ENCODE assay signal across 8 mouse cellular contexts in the genomic region with DNA sequence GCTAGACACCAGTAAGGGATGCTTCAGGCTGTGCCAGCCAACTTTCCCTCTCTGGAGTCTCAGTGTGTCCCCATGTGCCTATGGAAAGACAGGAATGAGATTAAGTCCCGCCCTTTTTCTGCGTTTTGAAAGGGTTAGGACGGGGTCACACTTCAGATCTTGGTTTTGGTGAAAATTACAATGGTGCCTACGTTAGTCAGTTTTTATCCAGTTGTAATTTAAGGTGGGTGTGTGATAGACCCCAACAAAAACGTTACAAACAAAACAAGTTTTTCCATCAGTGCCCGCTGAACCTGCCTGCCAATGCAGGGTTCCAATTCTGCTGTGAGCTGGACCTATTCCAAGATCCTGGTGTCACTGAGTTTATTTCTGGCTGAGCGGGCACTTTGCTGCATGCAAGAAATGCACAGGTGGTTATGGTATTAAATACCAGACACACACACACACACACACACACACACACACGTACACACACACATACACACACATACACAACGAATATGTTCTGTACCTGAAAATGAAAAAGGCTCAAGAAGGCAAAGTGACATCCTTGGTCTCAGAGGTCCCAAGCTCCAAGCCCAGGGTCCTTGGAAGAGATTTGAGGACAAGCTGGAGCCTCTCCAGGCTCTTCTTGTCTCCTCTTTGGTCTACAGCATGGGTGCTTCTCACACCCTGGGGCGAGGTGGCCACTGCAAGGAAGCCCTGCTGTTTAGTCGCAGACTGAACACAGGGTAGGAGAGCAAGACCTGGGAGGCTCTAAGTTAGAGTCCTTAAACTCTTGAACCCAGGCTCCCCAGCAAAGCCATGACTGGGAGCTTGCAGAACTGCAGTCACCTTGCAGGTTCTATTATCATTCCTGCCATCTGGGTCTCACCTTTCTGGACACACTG. TPM values are rescaled to one million over a fixed set of nuclear protein-coding genes. Genes with fewer than 3 reads are reported as not detected.
DNase-seq lines count a peak whose midpoint lies in the region; ATAC-seq and TF ChIP-seq lines count a peak whose summit lies in the region.

No protein-coding gene starts in this region.

- peak overlapping the region; percentile 99 for H3K9ac ChIP-seq in heart, embryonic 13.5 days
- H3K9ac ChIP-seq in limb, embryonic 12.5 days (replicated peaks): peak overlapping the region; percentile 98
- peak overlapping the region; percentile 95 for H3K9ac ChIP-seq in neural tube, embryonic 14.5 days (replicated peaks; ENCODE audit: low read depth, low read length)

- no peak for ATAC-seq in heart, embryonic 13.5 days (ENCODE audit: extremely low read depth, insufficient number of reproducible peaks, low FRiP score, low TSS enrichment)
- ATAC-seq in limb, embryonic 12.5 days (ENCODE audit: insufficient number of reproducible peaks, insufficient read depth, low FRiP score, low TSS enrichment, low read depth): no peak
- ATAC-seq in neural tube, embryonic 14.5 days (ENCODE audit: low read depth): no peak
- ATAC-seq in inflammation-experienced regulatory T-cells, adult 6 months: no peak

- WGBS in kidney, adult 2 months: 21% methylated on average over 11 of the region's 11 CpGs
- 4% methylated on average over 11 of the region's 11 CpGs for WGBS in cerebellum, adult 2 months
- 25% methylated on average over 11 of the region's 11 CpGs for whole genome bisulfite sequencing in heart, embryonic 13.5 days
- WGBS in limb, embryonic 12.5 days: 34% methylated on average over 11 of the region's 11 CpGs
- 34% methylated on average over 11 of the region's 11 CpGs for WGBS in neural tube, embryonic 14.5 days

- peak overlapping the region; percentile 86 for H3K4me2 ChIP-seq in heart, embryonic 13.5 days
- peak overlapping the region; percentile 69 for H3K4me2 ChIP-seq in limb, embryonic 12.5 days
- peak overlapping the region; percentile 99 for H3K4me2 ChIP-seq in neural tube, embryonic 14.5 days (ENCODE audit: low read depth, low read length)

- H3K4me3 ChIP-seq in kidney, adult 2 months (ENCODE audit: insufficient read depth, low read depth, low read length): peak overlapping the region; percentile 63
- H3K4me3 ChIP-seq in cerebellum, adult 2 months (replicated peaks; ENCODE audit: insufficient read depth, low read depth, low read length): peak overlapping the region; percentile 93
- peak overlapping the region; percentile 99 for H3K4me3 ChIP-seq in heart, embryonic 13.5 days
- peak overlapping the region; percentile 99 for H3K4me3 ChIP-seq in limb, embryonic 12.5 days (replicated peaks)
- peak overlapping the region; percentile 98 for H3K4me3 ChIP-seq in neural tube, embryonic 14.5 days (ENCODE audit: low read depth, low read length)

- TF ChIP-seq POLR2A in kidney, adult 2 months (IDR thresholded peaks at IDR 0.05; ENCODE audit: low read depth, low read length): no peak
- no peak for TF ChIP-seq POLR2A in cerebellum, adult 2 months (IDR thresholded peaks at IDR 0.05; ENCODE audit: borderline replicate concordance, insufficient read depth, low read length)

- no peaks in the 10 kb centered on the region for H3K36me3 ChIP-seq in kidney, adult 2 months (ENCODE audit: control insufficient read depth, insufficient read depth, low read length)
- H3K36me3 ChIP-seq in heart, embryonic 13.5 days: peaks cover 15% of the 10 kb centered on the region
- H3K36me3 ChIP-seq in limb, embryonic 12.5 days: peaks cover 15% of the 10 kb centered on the region
- H3K36me3 ChIP-seq in neural tube, embryonic 14.5 days (ENCODE audit: control insufficient read depth, insufficient read depth, low read length): no peaks in the 10 kb centered on the region

- intact Hi-C loops in gastrocnemius, postnatal 14 days (cut with DNase I; ENCODE audit: low total_unique reads): no loop called here

- H3K4me1 ChIP-seq in kidney, adult 2 months (ENCODE audit: control insufficient read depth, insufficient read depth, low read length): peaks cover 21% of the 10 kb centered on the region
- peaks cover 22% of the 10 kb centered on the region for H3K4me1 ChIP-seq in cerebellum, adult 2 months (ENCODE audit: control insufficient read depth, insufficient read depth, low read length)
- peaks cover 38% of the 10 kb centered on the region for H3K4me1 ChIP-seq in heart, embryonic 13.5 days
- peaks cover 36% of the 10 kb centered on the region for H3K4me1 ChIP-seq in limb, embryonic 12.5 days (replicated peaks)
- peaks cover 27% of the 10 kb centered on the region for H3K4me1 ChIP-seq in neural tube, embryonic 14.5 days (ENCODE audit: control insufficient read depth, insufficient read depth, low read length)

- TF ChIP-seq CTCF in kidney, adult 2 months (conservative IDR thresholded peaks at IDR 0.05; ENCODE audit: insufficient read depth, insufficient read length, low read depth, low read length): no peak
- no peak for TF ChIP-seq CTCF in cerebellum, adult 2 months (IDR thresholded peaks at IDR 0.05; ENCODE audit: borderline replicate concordance, insufficient read depth, low read depth, low read length)

- H3K27ac ChIP-seq in kidney, adult 2 months (ENCODE audit: insufficient read depth, low read depth, low read length): peak overlapping the region; percentile 92
- H3K27ac ChIP-seq in cerebellum, adult 2 months (ENCODE audit: insufficient read depth, low read length): peak overlapping the region; percentile 97
- peak overlapping the region; percentile 97 for H3K27ac ChIP-seq in heart, embryonic 13.5 days (replicated peaks)
- H3K27ac ChIP-seq in limb, embryonic 12.5 days: peak overlapping the region; percentile 95
- H3K27ac ChIP-seq in neural tube, embryonic 14.5 days (ENCODE audit: low read depth, low read length): peak overlapping the region; percentile 95

- no peaks in the 10 kb centered on the region for H3K27me3 ChIP-seq in kidney, adult 2 months (replicated peaks; ENCODE audit: control insufficient read depth, insufficient read depth, low read length)
- H3K27me3 ChIP-seq in cerebellum, adult 2 months (ENCODE audit: control insufficient read depth, insufficient read depth, low read length): no peaks in the 10 kb centered on the region
- H3K27me3 ChIP-seq in heart, embryonic 13.5 days (replicated peaks): no peaks in the 10 kb centered on the region
- no peaks in the 10 kb centered on the region for H3K27me3 ChIP-seq in limb, embryonic 12.5 days
- no peaks in the 10 kb centered on the region for H3K27me3 ChIP-seq in neural tube, embryonic 14.5 days (ENCODE audit: control insufficient read depth, insufficient read depth, low read length)

- no peaks in the 10 kb centered on the region for H3K9me3 ChIP-seq in heart, embryonic 13.5 days
- H3K9me3 ChIP-seq in limb, embryonic 12.5 days: no peaks in the 10 kb centered on the region
- no peaks in the 10 kb centered on the region for H3K9me3 ChIP-seq in neural tube, embryonic 14.5 days (ENCODE audit: control insufficient read depth, low read length)

- peak; percentile 67 for DNase-seq in kidney, adult 2 months
- no peak for DNase-seq in kidney, adult 8-10 months
- peak; percentile 68 to 80 for DNase-seq in cerebellum, adult 2 months
- no peak for DNase-seq in gastrocnemius, postnatal 14 days

RNA-seq across cellular contexts. Expression of gene Brd3, which starts 30.9 kb away (rescaled TPM):
- polyA plus RNA-seq in kidney, adult 2 months (2012; rRNA removed): 16.4 and 16.7 TPM in 2 replicates
- 28.6 TPM in 2 replicates for polyA plus RNA-seq in cerebellum, adult 2 months (2012; rRNA removed)
- polyA plus RNA-seq in heart, embryonic 13.5 days (2015; fragmentation: Nextera tagmentation; extraction: Ambion mirVana): 68.7 and 72.2 TPM in 2 replicates
- polyA plus RNA-seq in limb, embryonic 12.5 days (2016; fragmentation: Nextera tagmentation; extraction: Ambion mirVana): 128 and 152 TPM in 2 replicates
- 126 and 137 TPM in 2 replicates for polyA plus RNA-seq in neural tube, embryonic 14.5 days (2014; fragmentation: Nextera tagmentation; extraction: Ambion mirVana)
- 10 to 100 TPM; 23.7 to 35.2 TPM for total RNA-seq in gastrocnemius, postnatal 14 days (2021)
- polyA plus RNA-seq in inflammation-experienced regulatory T-cells, adult 6 months (2017; shearing (Covaris generic)): 10 to 100 TPM; 28.7 to 35.5 (median 34.6) TPM

RNA-seq across cellular contexts. Expression of gene Brd3os, which starts 34.4 kb away (rescaled TPM):
- 11.6 and 15.1 TPM in 2 replicates for polyA plus RNA-seq in kidney, adult 2 months (2012; rRNA removed)
- 36.0 and 38.0 TPM in 2 replicates for polyA plus RNA-seq in cerebellum, adult 2 months (2012; rRNA removed)
- 3.7 and 3.8 TPM in 2 replicates for polyA plus RNA-seq in heart, embryonic 13.5 days (2015; fragmentation: Nextera tagmentation; extraction: Ambion mirVana)
- polyA plus RNA-seq in limb, embryonic 12.5 days (2016; fragmentation: Nextera tagmentation; extraction: Ambion mirVana): 10.7 and 11.5 TPM in 2 replicates
- polyA plus RNA-seq in neural tube, embryonic 14.5 days (2014; fragmentation: Nextera tagmentation; extraction: Ambion mirVana): 39.6 and 51.2 TPM in 2 replicates
- total RNA-seq in gastrocnemius, postnatal 14 days (2021): 1 to 10 TPM in 1 of 2 experiments, under 1 TPM in 1; 1.00 to 1.4 TPM
- polyA plus RNA-seq in inflammation-experienced regulatory T-cells, adult 6 months (2017; shearing (Covaris generic)): not detected

RNA-seq across cellular contexts. Expression of gene Wdr5, which starts 38.4 kb away (rescaled TPM):
- polyA plus RNA-seq in kidney, adult 2 months (2012; rRNA removed): 28.7 and 29.7 TPM in 2 replicates
- 30.6 and 32.7 TPM in 2 replicates for polyA plus RNA-seq in cerebellum, adult 2 months (2012; rRNA removed)
- polyA plus RNA-seq in heart, embryonic 13.5 days (2015; fragmentation: Nextera tagmentation; extraction: Ambion mirVana): 29.3 and 30.3 TPM in 2 replicates
- 72.1 and 73.5 TPM in 2 replicates for polyA plus RNA-seq in limb, embryonic 12.5 days (2016; fragmentation: Nextera tagmentation; extraction: Ambion mirVana)
- 37.1 and 42.5 TPM in 2 replicates for polyA plus RNA-seq in neural tube, embryonic 14.5 days (2014; fragmentation: Nextera tagmentation; extraction: Ambion mirVana)
- 10 to 100 TPM; 17.5 to 20.9 TPM for total RNA-seq in gastrocnemius, postnatal 14 days (2021)
- 10 to 100 TPM; 15.3 to 16.2 (median 15.6) TPM for polyA plus RNA-seq in inflammation-experienced regulatory T-cells, adult 6 months (2017; shearing (Covaris generic))

RNA-seq across cellular contexts. Expression of gene Vav2, which starts 49.7 kb away (rescaled TPM):
- polyA plus RNA-seq in kidney, adult 2 months (2012; rRNA removed): 28.1 and 30.3 TPM in 2 replicates
- polyA plus RNA-seq in cerebellum, adult 2 months (2012; rRNA removed): 14.7 and 16.1 TPM in 2 replicates
- 2.6 and 2.7 TPM in 2 replicates for polyA plus RNA-seq in heart, embryonic 13.5 days (2015; fragmentation: Nextera tagmentation; extraction: Ambion mirVana)
- polyA plus RNA-seq in limb, embryonic 12.5 days (2016; fragmentation: Nextera tagmentation; extraction: Ambion mirVana): 8.0 and 8.5 TPM in 2 replicates
- 14.5 and 18.7 TPM in 2 replicates for polyA plus RNA-seq in neural tube, embryonic 14.5 days (2014; fragmentation: Nextera tagmentation; extraction: Ambion mirVana)
- total RNA-seq in gastrocnemius, postnatal 14 days (2021): 1 to 10 TPM; 3.2 to 4.0 TPM
- polyA plus RNA-seq in inflammation-experienced regulatory T-cells, adult 6 months (2017; shearing (Covaris generic)): 1 to 10 TPM; 3.8 to 7.1 (median 7.0) TPM

Comparison
In these comparisons a context has a peak if more than half of its experiments do, and no peak if none do; other contexts are left out.
1. DNase-seq: peak in kidney, adult 2 months (single experiment) and cerebellum, adult 2 months (2 of 2); none in kidney, adult 8-10 months (0 of 2) and gastrocnemius, postnatal 14 days (single experiment).
2. Peak in every context shown above with its lines, with median percentiles within 50 percentile points of each other: H3K27ac ChIP-seq, H3K4me3 ChIP-seq, H3K4me2 ChIP-seq and H3K9ac ChIP-seq.